Mouse (Mus musculus) testis, adult 2 months (tissue): Measurements from ENCODE around the gene Fndc8. TPM values are rescaled to one million over a fixed set of nuclear protein-coding genes. Genes with fewer than 3 reads are reported as not detected.
A peak's percentile ranks its signal among the peaks of the same experiment; 100 is the strongest.

Source experiments
- H3K27ac ChIP-seq: fragments of 200-500 bp; 2 replicates; pipeline ENCODE4 v1.5.1; 2012; ENCODE audit warnings: low read depth, low read length; ENCODE audit not compliant: control insufficient read depth, insufficient read depth
- H3K27me3 ChIP-seq: fragments of 200-500 bp; 2 replicates; pipeline ENCODE4 v1.6.1; 2012; ENCODE audit warnings: mild to moderate bottlenecking, low read length, moderate library complexity; ENCODE audit not compliant: control insufficient read depth, insufficient read depth
- H3K36me3 ChIP-seq: fragments of 200-500 bp; 2 replicates; pipeline ENCODE4 v1.6.1; 2012; ENCODE audit warnings: mild to moderate bottlenecking, low read length; ENCODE audit not compliant: control insufficient read depth, insufficient read depth
- H3K4me1 ChIP-seq: fragments of 200-500 bp; 2 replicates; pipeline ENCODE4 v1.6.1; 2012; ENCODE audit warnings: low read length; ENCODE audit not compliant: control insufficient read depth, insufficient read depth
- H3K4me3 ChIP-seq: fragments of 200-500 bp; 2 replicates; pipeline ENCODE4 v1.5.1; 2012; ENCODE audit warnings: low read depth, mild to moderate bottlenecking, low read length, moderate library complexity, mixed read lengths; ENCODE audit not compliant: control insufficient read depth
- CTCF ChIP-seq: fragments of 200-500 bp; IDR thresholded peaks from 2 replicates; pipeline ENCODE4 v1.5.1; 2012; ENCODE audit warnings: low read depth, mild to moderate bottlenecking, inconsistent platforms, low read length, moderate library complexity; ENCODE audit not compliant: control insufficient read depth, insufficient read depth, insufficient replicate concordance
- POLR2A ChIP-seq: fragments of 200-500 bp; IDR thresholded peaks from 2 replicates; pipeline ENCODE4 v1.6.1; 2012; ENCODE audit warnings: low read depth, mild to moderate bottlenecking, inconsistent platforms, low read length, moderate library complexity; ENCODE audit not compliant: control insufficient read depth
- polyA plus RNA-seq: library from polyadenylated mRNA; depleted of rRNA; stranded (reverse); fragments of >200 nt; gene quantifications from 2 replicates; pipeline ENCODE4 v1.2.3, GENCODE M21; 2012

The Fndc8 gene
- polyA plus RNA-seq, 1 experiment, result 144 TPM

DNA sequence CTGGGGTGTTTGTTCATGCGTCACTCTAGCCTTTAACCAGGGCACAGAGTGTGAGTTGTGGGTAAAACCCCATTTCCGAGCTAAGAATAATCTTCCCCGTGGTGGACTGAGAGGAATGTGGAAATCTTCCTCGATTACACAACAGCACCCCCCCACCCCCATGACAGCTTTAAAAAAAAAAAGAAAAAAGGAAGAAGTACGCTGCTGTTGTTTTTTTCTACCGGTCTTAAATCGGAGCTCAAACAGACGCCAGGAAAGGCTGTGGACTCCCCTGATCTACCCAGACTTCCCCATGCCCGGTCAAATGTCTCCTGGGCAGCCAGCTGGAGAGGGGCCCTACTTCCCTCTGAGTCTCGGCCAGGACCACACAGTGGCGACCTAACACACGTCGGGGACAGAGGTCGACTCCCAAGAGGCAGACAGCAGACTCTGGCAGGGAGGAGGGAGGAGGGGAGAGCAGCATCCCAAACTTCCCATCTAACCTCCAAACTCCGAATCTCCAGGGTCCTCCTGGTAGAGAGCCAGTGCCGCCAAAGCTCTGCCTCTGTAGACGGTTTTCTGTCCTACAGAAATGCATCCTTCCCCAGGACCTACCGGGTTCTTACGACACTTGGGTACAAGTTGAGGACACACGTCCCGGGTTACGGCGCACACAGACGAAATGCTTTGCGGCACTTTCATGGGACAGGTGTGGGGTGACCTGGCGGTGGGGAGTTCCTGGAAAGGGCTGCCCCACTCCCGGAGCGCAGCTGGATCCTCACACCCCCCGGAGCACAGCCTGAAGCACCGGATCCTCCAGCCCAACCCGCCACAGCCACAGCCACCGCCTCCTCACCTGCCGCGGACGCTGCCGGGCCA is 21.5 kb upstream of the Fndc8 start:
- peak overlapping the region; percentile 88 for H3K4me3 ChIP-seq
- H3K4me1 ChIP-seq, result peaks cover 11% of the 10 kb centered on the region
- no peaks in the 10 kb centered on the region for H3K36me3 ChIP-seq
- H3K27ac ChIP-seq, result peak overlapping the region; percentile 43
- H3K27me3 ChIP-seq, result no peaks in the 10 kb centered on the region
- TF ChIP-seq CTCF (no peak), POLR2A (no peak)

DNA sequence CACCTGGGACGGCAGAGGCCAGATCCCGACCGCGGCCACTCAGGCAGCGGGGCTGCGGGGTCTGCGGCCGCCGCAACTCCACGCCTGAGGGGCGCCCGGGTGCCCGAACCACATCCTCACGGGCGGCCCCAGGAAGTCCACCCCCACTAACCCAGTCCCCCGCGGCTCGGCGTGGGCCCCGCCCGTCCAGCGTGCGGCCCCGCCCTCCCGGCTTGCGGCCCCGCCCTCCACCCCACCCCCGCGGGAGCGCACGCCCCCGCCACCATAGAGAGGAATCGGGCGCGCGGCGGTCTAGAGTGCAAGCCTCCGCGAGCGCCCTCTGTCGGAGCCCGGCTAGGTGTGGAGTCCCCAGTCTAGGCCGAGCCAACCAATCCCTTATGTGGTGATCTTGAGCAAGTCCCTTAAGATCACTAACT is 20.9 kb upstream of the Fndc8 start, which contains the start of gene Rffl:
Gene Rffl, minus strand, starts transcription at position 180 of the 416 bp plus-strand sequence.
- Histone ChIP-seq H3K4me3 (peak within 1 kb of the TSS; percentile 88), H3K4me1 (peaks cover 11% of the 10 kb centered on the region), H3K27me3 (no peaks in the 10 kb centered on the region), H3K36me3 (no peaks in the 10 kb centered on the region), H3K27ac (peak within 1 kb of the TSS; percentile 43)
- TF ChIP-seq POLR2A (no peak), CTCF (peak; percentile 76)

DNA sequence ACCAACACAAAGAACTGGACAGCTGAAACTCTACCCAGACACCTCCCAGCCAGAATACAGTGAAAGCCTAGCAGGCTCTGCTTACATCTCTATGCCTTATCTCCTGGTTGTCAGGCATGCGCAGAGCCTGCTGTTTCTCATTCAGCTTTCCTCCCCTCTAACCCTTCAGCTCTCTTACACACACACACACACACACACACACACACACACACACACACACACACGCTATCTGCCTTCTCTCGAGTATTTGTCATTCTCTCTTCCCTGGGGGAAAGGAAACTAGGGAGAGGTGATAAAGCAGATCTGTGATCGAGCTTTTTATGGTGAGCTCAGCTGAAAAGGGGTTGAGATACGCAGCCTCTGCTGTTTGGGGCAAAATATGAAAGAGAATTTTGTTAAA is 17.0 kb upstream of the Fndc8 start:
- TF ChIP-seq POLR2A, result no peak
- no peak for TF ChIP-seq CTCF
- H3K4me1 ChIP-seq, result peaks cover 9% of the 10 kb centered on the region
- H3K4me3 ChIP-seq, result no peak overlapping the region
- H3K27me3 ChIP-seq, result no peaks in the 10 kb centered on the region
- no peak overlapping the region for H3K27ac ChIP-seq
- no peaks in the 10 kb centered on the region for H3K36me3 ChIP-seq

DNA sequence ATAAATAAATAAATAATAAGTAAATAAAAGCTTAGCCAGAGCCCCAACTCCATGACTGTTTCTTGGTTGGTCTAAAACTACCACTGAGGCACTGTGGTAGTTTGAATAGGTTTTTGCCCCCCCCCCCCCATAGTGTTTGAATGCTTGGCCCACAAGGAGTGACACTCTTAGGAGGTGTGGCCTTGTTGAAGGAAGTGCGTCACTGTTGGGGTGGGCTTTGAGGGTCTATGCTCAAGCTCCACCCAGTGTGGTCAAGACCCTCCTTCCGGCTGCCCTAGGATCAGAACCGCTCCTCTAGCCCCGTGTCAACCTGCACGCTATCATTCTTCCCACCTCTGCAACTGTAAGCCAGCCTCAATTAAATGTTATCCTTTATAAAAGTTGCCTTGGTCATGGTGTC is 16.3 kb upstream of the Fndc8 start:
- no peak overlapping the region for H3K4me3 ChIP-seq

DNA sequence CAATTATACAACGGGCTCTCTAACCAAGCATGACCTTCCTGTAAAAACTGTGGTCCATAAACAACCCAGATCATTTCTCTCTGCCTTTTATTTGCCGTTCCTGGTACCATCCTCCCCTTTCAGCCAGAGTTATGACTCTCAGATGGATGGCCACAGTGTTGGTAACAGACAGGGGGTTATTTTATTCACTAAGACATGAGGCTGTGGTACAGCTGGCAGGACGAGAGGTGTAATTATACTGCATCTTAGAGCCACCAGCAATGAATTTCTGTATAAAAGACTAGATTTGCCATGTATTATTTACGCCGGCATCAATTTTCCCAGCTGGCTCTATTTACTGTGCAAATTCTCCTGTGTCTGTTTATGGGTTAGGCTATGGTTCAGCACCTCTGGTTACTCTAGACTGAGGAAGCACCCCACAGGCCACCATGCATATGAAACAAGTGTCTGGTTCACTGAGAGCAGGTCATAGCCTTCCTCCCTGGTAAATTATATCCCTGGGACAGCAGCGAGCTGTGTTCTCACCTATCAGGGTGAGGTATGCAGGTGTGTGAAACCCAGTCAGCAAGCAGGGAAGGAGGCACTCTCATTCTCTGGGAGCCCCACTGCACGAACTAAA is 14.1 kb upstream of the Fndc8 start:
- Histone ChIP-seq H3K4me3 (no peak overlapping the region), H3K36me3 (no peaks in the 10 kb centered on the region), H3K27me3 (no peaks in the 10 kb centered on the region), H3K4me1 (no peaks in the 10 kb centered on the region), H3K27ac (no peak overlapping the region)
- TF ChIP-seq POLR2A (no peak), CTCF (no peak)

More for the DNA sequence above, 16.3 kb upstream of the Fndc8 start:
- H3K36me3 ChIP-seq, result no peaks in the 10 kb centered on the region
- H3K27ac ChIP-seq, result no peak overlapping the region
- TF ChIP-seq POLR2A, result no peak
- TF ChIP-seq CTCF, result no peak; the same call in 1 of the 2 replicates
- no peaks in the 10 kb centered on the region for H3K27me3 ChIP-seq
- peaks cover 6% of the 10 kb centered on the region for H3K4me1 ChIP-seq

DNA sequence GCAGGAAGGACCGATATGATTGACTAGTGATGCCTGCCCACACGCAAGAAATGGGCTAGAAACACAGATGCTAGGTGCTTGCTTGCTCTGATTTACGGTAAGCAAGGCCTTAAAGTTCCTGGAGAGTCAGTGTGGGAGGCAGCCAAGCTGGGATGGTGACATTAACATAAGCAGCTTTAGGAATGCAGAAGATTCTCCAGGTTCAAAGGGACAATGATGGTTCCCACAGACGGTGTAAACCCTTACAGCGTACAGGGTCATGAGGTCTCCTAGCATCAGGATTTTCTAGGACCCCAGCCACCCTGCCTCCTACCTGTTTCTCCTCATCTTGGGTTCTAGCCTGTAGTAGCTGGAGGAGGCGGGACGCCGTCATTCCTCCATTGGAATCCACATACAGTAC is 8.7 kb upstream of the Fndc8 start:
- Histone ChIP-seq H3K27me3 (no peaks in the 10 kb centered on the region), H3K4me1 (no peaks in the 10 kb centered on the region), H3K27ac (no peak overlapping the region), H3K36me3 (no peaks in the 10 kb centered on the region), H3K4me3 (no peak overlapping the region)
- no peak for TF ChIP-seq POLR2A
- TF ChIP-seq CTCF, result no peak

DNA sequence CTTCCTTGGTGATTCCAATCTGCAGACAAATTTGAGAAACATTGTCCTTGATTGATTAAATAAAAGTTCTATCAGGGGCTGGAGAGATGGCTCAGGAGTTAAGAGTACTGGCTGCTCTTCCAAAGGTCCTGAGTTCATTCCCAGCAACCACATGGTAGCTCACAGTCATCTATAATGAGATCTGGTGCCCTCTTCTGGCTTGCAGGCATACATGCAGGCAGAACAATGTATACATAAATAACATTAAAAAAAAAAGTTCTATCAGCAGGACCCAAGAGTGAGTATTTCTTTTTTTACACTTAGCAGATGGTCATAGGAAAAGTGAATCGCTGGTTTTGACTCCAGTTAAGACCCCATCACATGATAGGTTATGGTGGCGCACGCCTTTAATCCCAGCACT is 5.4 kb upstream of the Fndc8 start:
- peaks cover 2% of the 10 kb centered on the region; the same call in 1 of the 2 replicates for H3K4me1 ChIP-seq
- H3K27ac ChIP-seq, result no peak overlapping the region
- TF ChIP-seq CTCF (no peak), POLR2A (no peak)
- no peak overlapping the region for H3K4me3 ChIP-seq
- no peaks in the 10 kb centered on the region for H3K27me3 ChIP-seq
- H3K36me3 ChIP-seq, result no peaks in the 10 kb centered on the region
